Mouse (Mus musculus): ENCODE data around the gene Mllt10.
"Not testable (repeated sequence)": the region's sequence is repeated elsewhere in the genome, so short reads cannot be mapped to it uniquely, and the experiment has no call there.

Mllt10 gene

DNA sequence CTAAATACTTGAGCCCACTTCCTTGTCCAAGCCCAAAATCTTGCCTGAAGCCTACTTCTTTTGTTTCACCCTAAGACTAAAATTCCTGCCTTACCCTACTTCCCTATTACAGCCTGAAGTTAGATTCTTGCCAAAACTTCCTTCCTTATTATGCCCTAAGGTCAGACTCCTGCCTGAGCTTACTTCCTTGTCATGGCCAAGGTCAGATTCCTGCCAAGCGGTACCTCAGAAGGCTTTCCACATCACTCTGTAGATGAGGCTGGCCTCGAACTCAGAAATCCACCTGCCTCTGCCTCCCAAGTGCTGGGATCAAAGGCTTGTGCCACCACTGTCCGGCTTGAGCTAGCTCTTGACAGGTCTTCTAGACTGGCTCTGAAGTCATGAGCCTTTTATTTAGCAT, 32.7 kb downstream of the Mllt10 start:
- not testable (repeated sequence) for DNase-seq (ENCODE audit: low spot score in 2 of 2)

DNA sequence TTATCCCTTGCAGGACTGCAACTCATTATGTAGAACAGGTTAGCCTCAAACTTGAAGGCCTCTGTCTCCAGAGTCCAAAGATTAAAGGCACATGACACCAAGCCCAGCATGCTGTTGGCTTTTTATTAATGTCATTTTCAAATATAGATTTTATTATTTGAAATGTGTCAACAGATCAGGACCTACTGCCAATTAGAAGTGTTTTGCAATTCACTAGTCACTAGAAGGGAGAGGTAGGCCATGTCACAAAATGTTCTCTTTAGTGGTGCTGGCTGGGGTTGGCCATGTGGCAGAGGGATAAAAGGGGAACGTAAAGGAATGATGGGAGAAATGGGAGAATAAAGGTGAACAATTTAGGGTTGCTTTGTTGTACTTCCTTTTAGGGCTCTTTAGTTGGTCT, 38.8 kb downstream of the Mllt10 start:
- DNase-seq (ENCODE audit: low spot score in 2 of 2): no peak

DNA sequence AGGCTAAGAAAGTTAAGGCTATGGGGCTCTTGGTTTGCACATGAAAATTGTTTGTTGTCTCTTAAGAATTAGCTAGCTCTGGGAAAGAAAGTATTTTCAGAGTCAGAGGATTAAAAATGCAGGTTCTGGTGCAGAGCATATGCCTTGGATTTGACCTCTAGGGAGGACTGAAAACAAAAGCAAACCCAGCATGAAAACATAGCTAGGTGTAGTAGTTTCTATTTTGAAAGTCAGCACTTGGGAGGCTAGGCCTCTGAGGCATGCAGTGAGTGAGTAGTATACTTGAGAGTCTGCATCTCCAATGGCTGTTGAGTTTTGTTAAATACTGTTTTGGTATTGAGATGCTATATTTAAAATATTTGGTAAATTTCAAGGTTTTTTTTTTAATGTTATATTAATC, 39.3 kb downstream of the Mllt10 start:
- no peak for DNase-seq (ENCODE audit: low spot score in 2 of 2)

DNA sequence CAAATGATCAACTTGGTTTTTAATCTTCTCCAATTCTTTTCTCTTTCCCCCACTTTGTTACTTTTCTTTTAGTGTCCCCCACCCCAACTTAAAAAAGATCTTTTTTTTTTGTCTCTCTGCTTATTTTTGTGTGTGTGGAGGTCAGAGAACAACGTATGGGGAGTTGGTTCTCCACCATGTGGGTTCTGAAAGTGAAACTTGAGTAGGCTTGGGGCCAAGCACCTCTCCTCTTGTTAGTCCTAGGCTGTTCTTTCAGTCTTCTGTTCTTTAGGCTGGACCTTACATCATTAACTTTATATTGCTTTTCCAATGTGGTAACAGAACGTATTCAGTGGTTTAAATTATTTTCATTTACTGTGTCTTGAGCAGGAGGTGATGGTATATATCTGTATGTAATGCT, 40.8 kb downstream of the Mllt10 start:
- no peak for DNase-seq (ENCODE audit: low spot score in 2 of 2)

DNA sequence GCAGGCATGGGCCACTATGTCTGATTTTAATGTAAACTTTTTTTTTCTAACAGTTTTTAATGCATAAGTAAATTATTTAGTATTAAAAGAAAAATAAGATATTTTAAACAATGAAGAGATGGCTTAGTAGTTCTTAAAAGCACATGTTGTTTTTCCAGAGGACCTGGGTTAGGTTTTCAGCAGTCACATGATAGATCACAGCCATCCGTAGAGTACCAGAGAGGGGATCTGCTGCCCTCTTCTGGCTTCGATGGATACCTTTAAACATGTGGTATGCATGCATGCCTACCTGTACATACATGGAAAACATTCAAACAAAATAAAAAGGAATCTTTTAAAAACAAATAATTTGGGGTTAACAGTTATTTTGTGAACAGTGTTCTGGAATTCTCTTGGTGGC, 45.9 kb downstream of the Mllt10 start:
- peak in 1 of 2 experiments; percentile 7 for DNase-seq (ENCODE audit: low spot score in 2 of 2)

DNA sequence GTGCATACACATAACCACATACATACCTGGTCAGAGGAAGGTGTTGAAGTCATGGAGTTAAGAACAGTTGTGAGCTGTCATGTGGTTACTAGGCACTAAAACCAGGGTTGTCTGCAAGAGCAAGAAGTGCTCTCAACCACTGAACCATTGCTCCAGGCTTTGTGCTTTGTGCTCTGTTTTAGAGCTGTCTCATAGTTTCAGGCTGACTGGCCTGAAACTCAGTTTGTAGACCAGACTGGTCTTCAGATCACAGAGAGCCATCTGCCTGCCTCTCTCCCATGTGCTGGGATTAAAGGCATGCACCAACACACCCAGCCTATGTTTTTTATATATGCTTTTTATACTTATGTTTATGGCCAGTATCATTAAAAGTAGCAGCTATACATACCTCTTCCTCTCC, 52.5 kb downstream of the Mllt10 start:
- DNase-seq (ENCODE audit: low spot score in 2 of 2): no peak

DNA sequence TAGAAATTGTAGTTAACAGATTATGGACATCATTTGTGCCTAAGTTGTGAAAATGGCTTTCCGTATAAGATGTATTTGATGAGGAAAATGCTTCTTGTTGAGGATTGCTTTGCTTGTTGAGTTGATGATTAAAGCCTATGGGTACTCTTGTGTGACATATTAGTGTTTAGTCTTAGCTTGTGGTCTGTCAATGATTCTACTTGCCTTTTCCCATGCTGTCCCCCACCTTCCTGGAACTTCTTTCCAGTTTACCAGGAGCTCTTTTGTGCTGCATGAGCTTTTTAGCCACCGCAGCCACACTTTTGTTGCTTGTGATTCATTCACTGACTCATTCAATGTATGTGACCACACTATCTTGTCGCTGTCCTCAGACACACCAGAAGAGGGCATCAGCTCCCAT, 53.2 kb downstream of the Mllt10 start:
- DNase-seq (ENCODE audit: low spot score in 2 of 2): no peak

DNA sequence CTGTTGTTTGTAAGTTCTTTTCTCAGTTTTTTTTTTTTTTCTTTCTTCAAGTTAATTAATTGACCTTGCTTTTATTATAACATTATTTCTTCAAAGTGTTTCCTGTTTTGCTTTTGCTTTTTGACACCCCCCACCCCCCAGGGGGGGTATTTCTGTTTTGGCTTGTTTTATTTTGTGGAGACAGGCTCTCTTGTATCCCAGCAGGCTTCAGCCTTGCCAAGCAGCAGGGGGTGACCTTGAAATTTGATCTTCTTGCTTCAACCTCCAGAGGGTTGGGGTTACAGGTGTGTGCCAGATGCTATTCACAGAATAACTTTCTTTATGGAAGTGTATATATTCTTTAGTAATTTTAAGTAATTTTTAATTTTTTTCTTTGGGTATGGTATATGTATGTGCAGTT, 56.4 kb downstream of the Mllt10 start:
- no peak for DNase-seq (ENCODE audit: low spot score in 2 of 2)

DNA sequence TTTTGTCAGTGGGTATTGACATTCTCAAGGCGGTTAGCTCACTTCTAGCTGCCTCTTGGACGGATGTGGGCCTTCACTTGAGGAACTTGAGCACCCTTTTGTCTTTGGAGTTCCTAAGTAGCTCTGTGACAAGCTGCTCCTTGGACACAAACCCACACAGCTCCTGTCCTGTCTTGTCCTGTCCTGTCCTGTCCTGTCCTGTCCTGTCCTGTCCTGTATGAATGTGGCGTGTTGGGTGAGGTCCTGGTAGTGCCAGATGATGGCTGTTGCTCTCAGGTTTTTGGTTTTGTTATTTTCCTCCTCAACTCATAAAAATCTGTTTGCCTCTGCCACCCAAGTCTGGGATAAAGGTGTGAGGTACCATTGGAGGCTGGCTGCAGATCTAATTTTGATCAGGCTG, 61.4 kb downstream of the Mllt10 start:
- DNase-seq (ENCODE audit: low spot score in 2 of 2): no peak

DNA sequence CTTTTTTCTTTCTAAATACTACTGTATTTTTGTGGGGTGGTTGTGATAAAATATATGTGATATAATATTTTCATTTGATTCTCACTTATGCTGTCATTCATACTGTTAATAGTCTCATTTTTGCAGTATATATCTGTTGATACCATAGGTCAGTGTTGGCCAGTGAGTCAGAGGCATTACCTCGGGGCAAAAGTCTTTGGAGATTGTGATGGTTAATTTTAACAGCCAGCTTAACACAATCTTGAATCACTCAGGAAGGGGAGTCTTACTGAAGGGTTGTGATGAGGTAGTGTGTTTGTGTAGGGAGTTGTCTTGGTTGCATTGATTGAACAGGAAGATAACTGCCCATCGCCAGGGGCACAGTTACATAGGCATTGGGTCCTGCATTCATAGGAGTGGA, 83.1 kb downstream of the Mllt10 start:
- DNase-seq (ENCODE audit: low spot score in 2 of 2): no peak

DNA sequence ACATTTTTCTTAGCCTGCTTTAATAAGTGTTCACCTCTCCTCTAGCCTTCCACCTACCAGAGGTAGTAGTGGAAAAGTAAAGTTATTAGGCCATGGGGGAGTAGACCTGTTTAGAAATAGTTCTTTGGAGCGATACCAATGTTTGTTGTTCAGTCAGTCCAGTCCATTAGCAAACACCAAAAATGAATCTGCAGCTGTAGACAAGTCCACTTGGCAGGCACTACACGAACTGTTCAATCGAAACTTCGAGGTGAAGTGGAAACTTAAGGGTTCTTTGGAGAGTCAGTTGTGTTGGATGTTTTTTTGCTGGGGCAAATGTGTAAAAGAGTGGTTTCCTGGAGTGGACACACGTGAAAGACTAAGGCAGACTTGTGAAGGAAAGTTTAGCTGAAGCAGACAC, 84.6 kb downstream of the Mllt10 start:
- no peak for DNase-seq (ENCODE audit: low spot score in 2 of 2)

DNA sequence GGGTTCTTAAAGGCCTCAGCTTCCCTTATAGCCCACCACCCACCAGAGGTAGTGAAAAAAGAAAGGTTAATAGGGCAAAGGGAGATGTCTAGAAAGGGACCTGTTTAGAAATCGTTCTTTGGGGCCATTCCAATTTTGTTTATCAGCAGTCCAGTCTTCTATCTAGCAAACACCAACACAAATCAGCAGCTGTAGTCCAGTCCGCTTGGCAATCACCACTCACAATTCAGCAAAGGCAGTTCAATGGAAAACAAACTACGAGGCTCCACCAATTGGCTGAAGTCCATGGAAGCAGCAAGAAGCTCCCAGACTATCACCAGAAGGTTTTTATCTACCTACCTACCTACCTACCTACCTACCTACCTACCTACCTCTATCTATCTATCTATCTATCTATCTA, 101.1 kb downstream of the Mllt10 start:
- DNase-seq (ENCODE audit: low spot score in 2 of 2): no peak

DNA sequence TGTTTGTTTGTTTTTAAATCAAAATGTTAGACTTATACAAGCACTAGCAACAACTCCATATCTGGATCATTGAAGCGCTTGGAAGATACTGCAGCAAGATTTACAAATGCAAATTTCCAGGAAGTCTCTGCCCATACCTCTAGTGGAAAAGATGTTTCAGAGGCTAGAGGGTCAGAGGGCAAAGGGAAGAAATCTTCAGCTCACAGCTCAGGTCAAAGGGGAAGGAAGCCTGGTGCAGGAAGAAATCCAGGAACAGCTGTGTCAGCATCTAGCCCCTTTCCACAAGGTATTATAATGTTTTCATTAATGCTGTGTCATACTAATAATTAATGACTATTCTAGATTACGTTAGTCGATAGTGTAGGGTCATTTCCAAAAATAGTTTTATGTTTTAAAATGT, 104.4 kb downstream of the Mllt10 start:
- no peak for DNase-seq (ENCODE audit: low spot score in 2 of 2)

DNA sequence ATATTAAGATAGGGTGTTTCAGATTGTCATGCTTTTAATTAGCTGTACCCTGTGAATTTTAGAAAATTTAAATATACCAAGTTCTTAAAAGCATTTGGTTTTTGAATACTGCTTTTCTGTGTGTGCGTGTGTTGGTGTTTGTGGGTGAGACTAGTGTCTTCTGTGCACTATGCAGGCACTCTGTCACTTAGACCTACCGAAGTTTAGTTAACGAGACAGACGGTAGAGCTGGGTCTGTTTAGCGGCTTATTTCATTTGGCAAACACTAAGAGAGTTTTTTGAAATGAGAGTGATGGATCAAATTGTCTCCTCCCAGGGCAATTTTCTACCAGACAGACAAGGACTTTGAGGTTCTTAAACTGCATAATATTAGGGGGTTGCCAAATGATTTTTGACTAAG, 106.0 kb downstream of the Mllt10 start:
- DNase-seq (ENCODE audit: low spot score in 2 of 2): no peak

DNA sequence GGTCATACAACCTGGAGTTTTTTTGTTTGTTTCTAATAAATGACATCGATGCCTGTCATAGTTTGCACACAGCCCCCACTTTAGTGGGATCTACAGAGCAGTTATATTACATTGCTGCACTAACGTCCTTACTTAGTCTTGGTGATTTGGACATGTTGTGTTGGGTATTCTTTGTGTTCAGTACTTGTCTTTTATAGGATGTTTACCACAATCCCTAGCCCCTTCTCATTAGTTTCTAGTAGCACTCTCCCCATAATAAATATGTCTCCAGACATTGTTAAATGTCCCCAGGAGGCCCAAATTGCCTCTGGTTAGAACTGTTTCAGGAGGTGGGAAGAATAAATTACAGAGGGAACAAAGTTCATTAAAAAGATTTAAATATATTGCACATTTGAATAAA, 110.5 kb downstream of the Mllt10 start:
- no peak for DNase-seq (ENCODE audit: low spot score in 2 of 2)

DNA sequence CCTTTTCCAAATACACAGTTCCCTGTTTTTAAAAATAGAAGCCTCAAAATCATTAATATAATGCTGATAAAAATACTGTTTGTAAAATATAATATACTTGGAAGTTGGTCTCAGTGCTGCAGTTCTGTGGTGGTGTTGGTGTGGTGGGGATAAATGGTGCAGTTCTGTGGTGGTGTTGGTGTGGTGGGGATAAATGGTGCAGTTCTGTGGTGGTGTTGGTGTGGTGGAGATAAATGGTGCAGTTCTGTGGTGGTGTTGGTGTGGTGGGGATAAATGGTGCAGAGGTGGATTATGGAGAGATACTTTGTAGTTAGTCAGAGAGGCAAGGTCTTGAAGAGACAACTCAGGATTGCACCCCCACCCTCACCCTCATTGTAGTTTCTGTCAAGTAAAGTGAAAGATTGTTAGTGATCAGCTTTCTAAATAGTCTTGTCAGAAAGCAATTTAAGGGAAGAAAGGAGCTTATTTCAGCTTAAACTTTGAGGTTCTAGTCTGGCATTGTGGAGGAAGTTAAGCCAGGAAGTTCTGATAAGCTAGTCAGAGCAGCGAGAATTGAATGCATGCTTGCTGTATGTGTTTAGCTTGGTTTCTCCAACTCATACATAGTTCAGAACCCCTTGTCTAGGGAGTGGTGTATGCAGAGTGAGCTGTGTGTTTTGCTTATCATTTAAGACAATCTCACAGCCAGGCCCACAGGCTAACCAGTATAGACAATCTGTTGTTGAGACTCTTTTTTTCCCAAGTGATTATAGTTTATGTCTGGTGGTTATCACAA, 114.3 kb downstream of the Mllt10 start:
- DNase-seq (ENCODE audit: low spot score in 2 of 2): no peak

DNA sequence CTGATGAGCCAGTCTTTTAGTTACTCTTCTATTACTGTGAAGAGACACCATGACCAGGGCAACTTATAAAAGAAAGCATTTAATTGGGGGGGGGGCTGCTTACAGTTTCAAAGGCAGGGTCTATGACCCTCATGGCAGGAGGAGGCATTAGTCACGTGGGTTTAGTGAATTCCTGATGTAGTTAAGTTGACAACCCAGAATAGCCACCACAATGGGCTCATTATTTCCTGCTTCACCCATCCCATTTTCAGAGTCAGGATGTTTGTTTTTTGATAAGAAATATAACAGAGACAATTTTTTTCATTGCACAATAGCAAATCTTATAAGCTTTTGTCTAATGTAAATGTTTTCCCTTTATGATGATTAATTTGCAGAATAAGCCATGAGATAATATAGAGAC, 120.2 kb downstream of the Mllt10 start:
- no peak for DNase-seq (ENCODE audit: low spot score in 2 of 2)

DNA sequence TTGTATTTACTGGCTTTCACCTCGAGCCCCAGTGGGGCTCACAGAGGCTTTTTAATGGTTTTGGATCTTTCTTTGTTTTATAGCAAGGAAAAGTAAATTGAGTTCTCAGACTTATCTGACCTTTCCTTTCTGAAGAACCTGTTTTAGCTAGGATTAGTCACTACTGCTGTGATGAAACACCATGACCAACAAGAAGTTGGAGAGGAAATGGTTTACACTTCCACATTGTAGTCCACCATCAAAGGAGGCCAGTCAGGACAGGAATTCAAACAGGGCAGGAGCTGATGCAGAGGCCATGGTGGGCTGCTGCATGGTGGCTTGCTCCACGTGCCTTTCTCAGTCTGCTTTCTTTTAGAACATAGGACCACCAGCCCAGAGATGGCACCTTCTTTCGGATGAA, 121.2 kb downstream of the Mllt10 start:
- no peak for DNase-seq (ENCODE audit: low spot score in 2 of 2)

DNA sequence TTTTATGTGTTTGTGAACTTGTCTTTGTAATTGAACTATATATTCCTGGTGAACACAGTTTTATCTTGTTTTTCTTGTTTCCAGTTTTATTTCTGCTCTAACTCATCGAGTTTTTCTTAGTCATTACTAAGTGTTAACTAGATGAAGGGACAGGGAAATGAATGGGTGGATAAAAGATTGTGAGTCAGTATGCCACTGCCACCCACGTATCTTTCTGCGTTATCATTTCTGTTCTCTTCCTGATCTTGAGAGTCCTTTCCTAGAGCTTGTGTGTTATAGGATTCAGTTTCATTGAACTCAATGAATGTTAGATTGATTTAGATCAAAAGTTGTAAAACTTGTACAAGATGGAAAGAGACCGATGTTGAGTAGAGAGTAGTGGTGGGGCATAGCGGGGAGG, 125.3 kb downstream of the Mllt10 start:
- DNase-seq (ENCODE audit: low spot score in 2 of 2): no peak

DNA sequence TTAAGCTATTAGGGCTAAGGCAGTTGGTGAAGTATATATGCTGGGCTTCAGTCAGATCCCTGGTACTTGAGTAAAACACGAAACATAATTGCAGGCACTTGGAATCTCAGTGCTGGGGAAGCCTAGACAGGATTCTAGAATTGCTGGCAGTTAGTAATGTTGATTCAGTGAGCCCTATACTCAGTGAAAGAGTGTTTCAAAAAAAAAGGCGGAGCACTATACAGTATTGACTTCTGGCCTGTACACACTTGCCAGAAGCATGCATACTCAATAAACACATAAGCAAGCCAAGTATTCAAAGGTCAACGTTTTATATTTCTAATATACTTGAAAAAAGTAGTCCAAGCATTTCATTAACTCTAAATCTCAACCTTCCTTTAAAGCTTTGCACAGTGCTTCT, 126.6 kb downstream of the Mllt10 start:
- no peak for DNase-seq (ENCODE audit: low spot score in 2 of 2)

DNA sequence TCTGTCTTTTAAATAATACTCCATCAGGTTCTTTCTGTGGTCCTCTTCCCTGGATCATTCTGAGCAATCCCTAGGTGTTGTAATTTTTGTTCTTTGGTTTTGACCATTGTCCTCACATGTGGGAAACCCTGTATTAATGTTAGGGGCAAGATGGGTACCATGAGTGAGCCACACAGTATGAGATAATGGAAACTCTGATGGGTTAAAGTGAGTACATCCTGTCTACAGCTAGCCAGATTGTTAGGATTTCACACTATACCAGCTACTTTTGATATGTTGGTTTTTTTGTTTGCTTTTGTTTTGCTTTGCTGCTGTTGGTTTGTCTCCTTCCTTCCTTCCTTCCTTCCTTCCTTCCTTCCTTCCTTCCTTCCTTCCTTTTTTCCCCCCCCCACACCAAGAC, 128.0 kb downstream of the Mllt10 start:
- no peak for DNase-seq (ENCODE audit: low spot score in 2 of 2)

DNA sequence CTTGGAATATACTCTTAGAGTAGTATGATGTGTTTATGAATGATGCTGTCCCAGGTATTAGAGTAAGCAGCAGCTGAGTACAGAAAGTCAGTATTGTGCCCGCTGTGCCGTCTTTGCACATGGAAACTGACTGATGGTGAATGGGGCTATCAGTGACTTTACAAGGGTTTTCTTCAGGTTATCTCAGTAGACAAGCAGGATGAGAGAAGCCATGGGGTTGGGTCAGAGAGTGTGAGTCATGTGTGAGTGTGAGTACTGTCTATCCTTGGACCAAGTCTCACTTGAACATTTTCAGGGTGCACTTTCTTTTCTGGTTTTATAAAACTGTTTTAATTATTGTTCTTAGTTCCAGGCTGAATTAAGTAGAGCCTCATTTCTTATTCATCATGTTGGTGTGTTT, 133.3 kb downstream of the Mllt10 start:
- DNase-seq (ENCODE audit: low spot score in 2 of 2): no peak

DNA sequence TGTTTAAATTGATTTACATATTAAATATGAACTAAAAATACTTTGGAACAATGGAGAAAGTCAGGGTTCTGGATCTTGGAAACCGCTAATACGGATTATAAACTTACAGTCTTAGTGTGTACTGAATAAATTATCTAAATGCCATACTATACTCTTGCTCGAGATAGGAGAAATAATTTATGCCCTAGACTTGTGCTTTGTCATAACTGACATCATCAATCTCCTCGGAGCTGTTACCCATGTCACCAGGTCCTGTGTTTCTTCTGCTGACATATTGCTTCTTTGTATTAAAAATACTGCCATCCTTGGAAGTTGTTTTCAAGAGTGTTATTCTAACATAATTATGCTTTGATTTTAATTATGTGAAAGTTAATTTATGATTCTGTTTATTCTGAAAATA, 140.2 kb downstream of the Mllt10 start:
- no peak for DNase-seq (ENCODE audit: low spot score in 2 of 2)

DNA sequence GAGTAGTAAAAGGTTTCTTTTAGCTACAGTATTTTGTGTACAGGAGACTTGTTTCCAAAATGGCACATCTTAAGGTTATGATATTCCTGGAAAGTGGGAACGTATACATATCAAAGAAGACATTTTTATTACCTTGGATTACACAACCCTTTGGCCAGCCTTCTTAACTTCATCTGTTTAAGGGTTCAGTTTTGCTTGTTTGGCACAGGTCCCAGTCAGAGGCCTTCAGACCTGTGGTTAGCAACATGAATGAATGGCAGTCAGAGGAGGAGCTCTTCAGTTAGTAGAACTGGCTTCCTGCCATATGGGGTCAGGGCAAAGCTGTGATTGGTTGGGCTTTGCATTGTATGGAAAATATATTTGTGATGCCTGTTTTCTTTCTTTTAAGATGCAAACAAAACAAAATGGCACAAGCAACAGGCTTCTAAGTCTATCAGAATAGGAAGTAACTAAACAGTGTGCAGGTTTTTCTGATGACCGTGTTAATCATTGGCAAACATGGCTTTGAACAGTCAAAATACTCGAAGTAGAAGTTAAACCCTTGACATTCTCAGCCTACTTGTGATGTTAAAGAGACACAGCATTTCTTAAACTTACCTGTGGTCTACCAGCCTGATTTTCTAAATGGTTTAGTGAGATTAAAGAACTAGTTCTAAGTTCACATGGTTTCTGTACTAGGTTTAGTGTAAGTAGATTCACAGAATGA, 140.8 kb downstream of the Mllt10 start:
- no peak for DNase-seq (ENCODE audit: low spot score in 2 of 2)
